Mouse (Mus musculus): ENCODE measurements around the gene Ttyh1.
"Not testable (repeated sequence)": the region's sequence is repeated elsewhere in the genome, so short reads cannot be mapped to it uniquely, and the experiment has no call there.

Ttyh1 gene

DNA sequence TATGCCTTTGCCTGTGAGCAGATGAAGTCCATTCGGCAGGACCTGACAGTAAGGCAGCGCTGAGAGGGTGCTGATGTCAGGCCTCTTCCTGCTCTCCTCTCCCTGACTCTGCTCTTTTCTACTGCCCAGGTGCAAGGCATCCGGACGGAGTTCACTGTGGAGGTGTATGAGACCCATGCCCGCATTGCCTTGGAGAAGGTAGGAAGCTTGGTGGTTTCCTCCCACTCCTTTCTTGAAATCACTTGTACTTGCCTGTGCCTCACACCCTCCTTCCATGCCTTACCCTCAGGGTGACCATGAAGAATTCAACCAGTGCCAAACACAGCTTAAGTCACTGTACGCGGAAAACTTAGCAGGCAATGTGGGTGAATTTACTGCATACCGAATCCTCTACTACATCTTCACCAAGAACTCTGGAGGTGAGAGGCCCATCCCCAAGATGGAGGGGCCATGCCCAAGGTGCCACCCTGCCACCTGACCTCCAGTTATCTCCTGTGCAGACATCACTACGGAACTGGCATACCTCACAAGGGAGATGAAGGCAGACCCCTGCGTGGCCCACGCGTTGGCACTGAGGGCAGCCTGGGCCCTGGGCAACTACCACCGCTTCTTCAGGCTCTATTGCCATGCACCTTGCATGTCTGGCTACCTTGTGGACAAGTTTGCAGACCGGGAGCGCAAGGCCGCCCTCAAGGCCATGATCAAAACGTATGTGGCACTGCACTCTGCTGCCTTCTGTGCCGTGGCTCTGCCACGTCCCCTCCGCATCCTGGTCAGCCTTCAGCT lies 25.8 kb downstream of the Ttyh1 start:
- DNase-seq, result no peak

DNA sequence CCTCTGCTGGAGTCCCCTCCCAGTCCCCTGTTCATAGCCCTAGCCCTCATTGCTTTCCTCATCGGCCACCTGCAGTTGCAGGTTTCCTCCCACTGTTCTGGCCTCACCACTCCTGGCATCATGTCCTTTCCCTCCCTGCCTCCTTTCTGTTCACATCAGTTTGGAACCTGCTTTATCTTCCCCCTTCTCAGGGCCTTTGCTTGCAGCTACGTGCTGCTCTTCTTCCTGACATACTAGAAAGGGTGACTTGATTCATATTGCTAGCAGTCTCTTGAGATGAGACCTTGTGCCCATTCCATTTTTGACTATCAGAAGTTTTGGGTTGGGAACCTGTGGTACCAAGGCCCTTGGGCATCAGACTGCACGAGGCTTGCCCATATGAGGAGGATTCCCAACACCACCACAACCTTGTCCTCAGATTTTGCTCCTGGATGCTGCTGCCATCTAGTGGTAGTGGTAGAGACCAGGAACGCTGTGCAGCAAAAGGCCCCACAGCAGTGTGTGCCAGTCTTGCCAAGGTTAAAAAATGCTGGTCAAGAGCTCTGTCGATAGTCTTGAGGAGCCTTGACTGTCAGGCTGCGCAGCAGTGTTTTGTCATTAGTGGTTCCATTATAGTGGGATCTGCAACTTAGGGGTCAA lies 26.5 kb downstream of the Ttyh1 start:
- DNase-seq, result peak; percentile 54

DNA sequence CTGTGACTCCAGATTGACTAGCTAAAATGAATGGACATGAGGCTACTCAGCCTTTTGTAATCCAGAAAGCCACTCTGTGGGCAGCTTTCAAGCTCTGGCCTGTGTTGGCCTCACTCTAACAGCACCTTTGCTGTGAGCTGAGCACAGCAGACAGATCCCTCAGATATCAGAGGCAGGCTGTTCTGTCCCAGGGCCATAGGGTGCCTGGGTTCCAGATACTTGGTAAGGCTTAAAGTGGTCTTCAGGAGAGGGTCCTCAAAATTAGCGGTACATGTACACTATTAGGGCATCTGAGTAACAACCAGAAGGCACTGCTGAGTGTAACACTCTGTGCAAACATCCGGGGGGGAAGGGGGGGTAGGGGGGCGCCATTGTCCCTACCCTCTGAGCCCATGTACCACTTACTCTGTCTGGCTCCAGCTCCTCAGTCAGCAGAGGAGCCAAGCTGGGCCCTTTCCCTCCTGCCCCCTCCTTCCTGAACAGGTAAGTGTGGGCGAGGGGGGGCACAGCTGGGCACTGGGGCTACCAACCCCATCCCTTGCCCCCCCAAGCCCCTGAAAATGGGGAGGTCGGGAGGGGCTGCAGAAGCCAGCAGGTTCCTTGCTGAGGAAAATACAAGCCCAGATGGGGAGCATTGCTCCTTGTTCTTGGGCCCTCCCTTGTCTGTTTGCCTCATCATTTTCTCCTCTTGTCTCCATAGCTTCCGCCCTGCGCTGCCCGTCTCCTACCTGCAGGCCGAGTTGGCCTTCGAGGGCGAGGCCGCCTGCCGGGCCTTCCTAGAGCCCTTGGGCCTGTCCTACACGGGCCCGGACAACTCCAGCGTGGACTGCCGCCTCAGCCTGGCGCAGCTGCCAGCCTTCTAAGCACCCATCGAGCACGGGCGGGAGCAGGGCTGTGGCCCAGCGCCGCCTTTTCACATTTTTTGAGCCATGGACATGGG lies 27.3 kb downstream of the Ttyh1 start:
- DNase-seq, result no peak

DNA sequence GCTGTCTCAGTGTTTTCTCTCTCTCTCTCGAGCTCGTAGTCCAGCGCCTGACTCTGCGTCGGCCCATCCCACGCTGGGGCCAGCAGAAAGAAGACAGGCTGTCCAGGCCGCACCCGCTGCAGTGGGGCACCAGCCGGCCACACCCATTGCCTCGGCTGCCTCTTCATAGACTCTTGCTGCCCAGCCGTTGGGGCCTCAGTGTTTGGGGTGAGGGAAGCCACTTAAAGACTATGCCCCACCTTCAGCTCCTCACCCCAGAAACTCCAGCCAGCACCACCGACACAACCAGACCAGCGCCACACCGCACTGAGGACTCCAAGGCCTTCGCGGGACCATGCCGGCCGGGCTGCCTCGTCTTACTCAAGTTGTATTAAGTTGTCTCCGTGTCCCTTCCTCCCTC lies 28.2 kb downstream of the Ttyh1 start:
- DNase-seq, result no peak

DNA sequence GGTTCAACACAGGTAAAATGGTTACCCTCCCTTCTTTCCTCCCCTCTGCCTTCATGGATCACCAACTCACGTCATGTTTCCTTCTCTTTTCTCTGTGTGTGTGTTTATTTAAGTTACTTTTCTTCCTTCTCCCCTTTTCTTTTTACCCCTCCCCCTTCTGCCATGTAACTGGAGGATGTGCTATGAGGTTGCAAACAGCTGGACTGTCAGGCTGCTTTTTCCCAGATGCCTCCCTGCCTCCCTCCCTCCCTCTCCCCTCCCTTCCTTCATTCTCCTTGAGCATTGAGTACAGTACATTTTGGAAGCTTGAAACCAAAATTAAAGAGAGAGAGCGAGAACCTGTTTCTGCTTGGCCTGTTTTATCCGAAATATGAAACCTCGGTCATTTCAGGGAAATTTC lies 28.6 kb downstream of the Ttyh1 start:
- DNase-seq, result no peak

DNA sequence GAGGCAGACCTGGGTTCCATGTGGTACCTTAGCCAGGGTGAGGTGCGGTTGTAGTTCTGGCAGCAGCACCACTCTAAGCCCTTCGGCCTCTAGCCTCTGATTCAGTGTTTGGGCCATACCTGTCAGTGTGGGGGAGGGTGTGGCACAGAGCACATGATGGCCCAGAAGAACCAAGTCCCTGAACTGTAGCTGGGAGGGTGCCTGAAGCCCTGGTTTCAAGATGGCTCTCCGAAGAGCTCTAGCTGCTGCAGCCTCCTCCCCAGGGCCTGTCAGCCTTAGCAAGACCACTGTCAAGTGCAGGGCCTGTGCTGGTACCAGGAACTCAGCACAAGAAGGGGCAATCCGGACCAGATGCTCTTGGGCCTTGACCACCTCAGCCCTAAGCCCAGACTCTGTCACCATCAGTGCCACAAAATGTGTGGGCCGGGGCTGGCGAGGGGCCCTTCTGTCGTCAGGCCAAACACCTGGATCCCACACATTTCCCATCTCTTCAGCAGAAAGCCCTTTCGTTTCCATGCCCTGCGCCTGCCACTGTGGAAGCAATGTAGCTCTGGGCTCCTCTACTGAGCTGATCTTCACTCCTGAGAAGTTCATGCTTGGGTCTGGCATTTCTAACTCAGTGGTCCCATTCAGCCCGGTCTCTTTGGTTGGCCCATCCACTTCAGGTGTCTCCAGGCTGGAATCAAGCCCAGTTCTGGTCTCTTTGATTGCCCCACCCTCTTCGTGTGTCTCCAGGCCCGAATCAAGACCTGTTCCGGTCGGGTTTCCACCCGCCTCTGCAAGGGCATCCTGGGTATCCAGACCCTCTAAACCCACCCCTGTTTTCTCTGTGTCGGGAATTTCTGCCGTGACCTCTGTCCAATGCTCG lies 29.4 kb downstream of the Ttyh1 start:
- no peak for DNase-seq

DNA sequence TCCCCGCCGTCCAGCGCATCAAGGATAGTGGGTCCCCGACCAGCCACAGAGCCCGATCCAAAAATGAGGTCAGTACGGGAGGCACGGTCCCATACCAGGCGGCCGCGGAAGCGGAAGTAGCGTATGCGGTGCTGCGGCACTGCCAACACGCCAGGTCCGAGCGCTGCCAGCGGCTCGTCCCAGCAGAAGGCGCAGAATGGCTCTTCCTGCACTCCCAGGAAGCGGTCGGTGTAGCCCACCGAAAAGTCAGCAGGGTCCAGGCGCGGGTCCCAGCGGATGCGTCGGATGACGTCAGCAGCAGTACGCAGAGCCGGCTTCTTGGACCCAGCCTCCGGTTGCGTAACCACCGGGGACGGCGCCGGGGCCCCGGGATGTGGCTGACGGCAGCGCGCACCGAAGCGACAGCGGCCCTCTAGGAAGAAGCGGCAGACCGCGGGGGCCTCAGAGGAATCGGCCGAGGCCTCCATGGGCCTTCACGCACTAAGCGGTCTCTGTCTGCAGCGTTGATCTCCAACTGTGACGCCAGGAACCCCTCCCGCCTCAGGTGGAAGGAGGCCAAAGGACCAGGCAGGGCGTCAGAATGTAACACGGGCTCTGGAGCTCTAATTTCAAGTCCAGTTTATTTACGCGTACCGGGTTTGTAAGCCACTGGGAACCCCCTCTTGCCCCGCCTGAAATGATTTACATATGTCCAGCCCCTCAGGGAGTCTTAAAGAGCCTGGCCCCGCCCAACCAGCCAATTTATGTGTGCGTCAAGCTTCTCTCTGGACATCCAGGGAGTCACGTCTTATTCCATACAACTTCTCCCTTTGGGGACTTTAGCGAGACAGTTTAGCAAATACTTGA lies 30.2 kb downstream of the Ttyh1 start:
- DNase-seq, result peak; percentile 81

DNA sequence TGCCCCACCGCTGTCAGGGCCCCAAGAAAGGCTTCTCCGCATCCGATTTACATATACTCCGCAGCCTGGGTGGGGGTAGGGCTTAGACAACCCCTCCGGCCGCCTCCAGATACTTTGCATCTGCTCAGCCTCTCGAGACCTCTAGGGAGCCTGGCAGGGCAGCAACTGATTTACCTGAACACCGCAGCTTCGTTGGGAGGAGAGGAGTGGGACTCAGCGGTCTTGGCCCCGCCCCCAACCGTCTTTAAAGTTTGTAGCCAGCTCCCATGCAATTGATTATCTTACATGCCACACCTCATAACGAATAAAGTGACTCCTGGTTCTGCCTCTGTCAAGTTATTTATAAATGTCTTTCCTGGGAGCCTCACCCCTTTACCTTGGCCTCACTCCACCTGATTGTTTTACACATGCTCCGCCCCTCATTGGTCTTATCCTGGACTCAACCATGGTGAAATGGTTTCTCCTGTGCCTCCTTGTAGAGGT lies 30.9 kb downstream of the Ttyh1 start, which contains the start of gene Leng9:
Leng9 (minus strand) TSS at position 316 of the 483 bp plus-strand sequence.
- DNase-seq, result peak; percentile 66

DNA sequence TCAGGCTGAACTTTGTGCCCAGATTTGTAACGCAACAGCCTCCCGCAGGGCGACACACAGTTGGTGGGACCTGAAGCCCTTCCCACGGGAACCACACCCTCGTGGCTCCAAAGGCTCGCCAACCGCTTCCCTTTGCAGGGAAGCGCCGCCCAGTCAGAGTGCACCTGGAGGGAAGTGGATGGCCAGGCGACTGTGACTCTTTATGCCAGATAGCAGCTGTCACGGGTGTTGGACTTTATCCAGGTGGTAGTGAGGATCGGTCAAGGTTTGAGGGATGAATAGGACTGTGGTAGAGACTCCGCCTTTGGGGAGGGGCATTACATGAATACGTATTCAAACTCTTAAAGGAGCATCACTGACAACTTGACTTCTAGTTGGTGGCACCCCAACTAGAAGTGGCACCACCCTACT lies 31.6 kb downstream of the Ttyh1 start:
- DNase-seq, result peak; percentile 91

DNA sequence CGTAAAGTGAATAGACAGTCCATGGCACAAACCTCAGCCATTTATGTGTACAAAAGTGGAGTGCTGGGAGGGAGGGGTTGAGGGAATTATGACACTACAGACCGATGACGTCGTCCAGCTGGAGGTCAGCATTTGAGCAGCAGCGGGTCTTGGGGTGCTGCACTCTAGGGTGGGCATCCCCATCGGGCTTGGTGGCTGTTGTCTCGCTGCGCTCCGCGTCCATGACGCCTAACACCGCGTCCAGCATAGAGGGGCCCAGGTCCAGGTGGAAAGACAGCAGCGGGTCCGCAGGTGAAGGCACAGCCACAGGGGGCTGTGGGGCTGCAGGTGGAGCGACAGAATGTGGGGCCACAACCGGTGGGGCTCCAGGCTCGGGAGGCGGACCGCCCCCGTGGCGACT lies 32.0 kb downstream of the Ttyh1 start:
- DNase-seq, result no peak

DNA sequence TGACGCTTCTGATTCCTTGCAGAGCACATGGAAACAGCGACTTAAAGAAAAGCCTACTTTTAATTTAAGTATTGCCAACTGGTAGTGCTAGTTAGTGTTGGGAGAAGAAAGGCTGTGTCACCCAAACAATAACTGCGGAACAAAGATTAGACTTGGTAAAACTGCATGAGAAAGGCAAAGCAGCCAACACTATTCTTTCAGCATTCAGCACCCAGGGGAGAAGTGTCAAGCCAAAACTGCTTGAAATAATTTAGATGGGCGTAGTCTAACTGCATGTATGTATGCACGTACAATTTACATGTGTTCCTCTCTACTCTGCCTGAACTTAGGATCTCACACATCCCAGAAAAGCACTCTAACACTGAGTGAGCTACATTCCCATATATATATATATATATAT lies 35.1 kb downstream of the Ttyh1 start:
- DNase-seq, result no peak

DNA sequence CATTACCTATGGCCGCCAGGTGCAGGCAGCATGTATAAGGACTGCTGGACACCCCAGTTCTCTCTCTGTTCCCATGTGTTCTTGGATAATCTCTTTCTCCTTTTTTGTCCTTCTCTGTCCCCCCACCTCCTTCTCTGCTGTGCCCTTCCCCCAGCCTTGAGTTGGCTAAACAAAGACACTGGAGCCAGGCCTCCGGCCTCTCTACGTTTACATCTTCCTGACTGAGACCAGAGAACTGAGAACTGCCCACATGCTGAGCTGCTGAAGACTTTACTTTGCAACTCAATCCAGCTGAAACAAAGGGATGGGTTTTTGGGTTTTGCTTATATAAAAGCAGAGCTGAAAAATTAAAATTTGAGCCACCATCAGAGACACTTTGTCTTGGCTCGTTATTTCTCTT lies 35.8 kb downstream of the Ttyh1 start:
- no peak for DNase-seq

DNA sequence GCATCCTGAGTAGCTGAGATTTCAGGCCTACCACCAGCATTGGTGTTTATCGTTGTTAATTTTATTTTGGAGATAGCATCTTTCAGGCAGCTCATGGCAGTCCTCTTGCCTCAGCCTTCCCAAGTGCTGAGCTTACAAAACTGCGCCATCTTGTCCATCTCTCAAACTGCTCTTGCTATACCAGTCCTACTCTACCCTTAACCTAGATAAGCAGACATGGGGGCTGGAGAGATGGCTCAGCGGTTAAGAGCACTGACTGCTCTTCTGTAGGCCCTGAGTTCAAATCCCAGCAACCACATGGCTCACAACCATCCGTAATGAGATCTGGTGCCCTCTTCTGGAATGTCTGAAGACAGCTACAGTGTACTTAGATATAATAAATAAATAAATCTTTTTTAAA lies 42.4 kb downstream of the Ttyh1 start:
- not testable (repeated sequence) for DNase-seq

DNA sequence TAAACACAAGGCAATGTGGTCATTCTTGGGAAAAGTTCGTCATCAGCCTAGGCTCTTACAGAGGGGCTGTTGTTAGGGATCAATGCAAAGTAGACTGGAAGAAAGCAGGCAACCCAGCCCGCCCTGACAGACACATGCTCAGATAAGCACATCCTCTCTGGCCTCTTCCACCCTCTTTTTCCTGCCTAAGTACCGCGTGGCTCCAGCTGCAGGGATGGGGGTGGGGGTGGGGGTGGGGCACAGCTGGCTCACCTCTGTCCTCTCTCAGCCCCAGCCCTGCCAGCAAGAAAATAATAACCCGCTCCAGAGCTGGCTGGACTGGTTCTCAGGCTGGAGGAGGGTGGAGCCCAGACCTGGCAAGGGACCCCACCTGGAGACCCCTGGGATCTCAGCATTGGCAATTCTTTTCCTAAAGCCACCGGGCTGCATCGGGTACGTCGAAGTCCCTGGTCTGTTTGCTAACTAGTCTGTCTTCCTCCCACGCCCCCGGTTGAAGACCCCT lies 44.4 kb downstream of the Ttyh1 start:
- peak; percentile 34 for DNase-seq

DNA sequence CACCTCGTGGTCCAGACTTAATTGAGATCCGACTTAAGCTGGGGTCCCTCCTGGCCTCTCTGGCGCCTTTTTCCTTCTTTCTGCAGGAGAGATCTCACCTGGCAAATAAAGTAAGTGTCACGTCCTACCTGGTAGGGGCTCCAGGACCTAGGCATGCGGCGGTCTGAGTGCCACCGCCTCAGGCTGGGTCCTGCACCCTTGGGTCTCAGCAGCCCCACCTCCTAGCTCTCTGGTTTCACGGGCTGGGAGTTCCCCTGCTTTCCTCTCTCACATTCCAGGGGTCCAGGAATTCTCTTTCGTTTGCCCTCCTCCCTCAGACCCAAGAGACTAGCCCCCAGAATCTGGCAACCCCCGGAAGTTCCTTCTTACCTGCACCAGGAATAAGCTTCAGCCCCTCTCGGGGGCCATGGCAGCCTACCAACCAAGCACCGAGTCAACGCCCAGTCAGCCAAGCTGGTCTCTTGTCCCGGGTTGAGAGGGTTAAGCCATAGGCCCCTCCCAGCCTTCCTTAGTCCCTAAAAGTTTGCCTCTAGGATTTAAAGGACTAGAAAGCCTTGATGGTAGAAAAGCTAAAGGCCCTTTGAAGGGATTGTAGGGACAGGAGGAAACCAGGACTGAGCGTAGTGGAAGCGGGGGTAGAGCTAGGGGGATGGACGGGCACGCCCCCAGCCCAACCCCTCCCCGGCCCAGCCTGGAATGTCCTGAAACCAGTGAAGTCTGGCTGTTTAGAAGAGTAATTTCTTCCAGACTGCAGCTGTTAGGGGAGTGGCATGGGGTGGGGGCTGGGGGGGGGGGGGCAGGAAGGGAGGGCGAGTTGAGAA lies 45.1 kb downstream of the Ttyh1 start, which contains the start of gene Cdc42ep5:
Cdc42ep5 (minus strand) TSS at position 771 of the 821 bp plus-strand sequence.
- DNase-seq, result peak; percentile 73

DNA sequence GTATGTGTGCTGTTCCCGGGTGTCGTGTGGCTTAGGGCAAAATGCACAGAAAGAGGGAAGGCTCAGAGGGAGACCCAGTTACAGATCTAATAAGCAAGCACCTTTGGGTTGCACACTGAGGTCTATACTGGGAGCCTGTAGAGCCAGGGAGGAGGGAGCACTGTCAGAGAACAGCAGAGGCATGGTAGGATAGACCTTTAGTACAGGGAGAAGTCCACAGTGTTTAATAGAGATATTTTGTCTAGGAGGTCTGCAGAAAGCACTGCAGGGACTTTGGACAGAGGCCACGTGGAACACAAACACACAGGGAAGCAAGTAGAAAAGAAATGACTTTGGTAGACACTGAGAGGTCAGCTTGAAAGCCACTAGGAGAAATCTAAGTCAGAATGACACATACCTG lies 46.1 kb downstream of the Ttyh1 start:
- DNase-seq, result peak; percentile 56

DNA sequence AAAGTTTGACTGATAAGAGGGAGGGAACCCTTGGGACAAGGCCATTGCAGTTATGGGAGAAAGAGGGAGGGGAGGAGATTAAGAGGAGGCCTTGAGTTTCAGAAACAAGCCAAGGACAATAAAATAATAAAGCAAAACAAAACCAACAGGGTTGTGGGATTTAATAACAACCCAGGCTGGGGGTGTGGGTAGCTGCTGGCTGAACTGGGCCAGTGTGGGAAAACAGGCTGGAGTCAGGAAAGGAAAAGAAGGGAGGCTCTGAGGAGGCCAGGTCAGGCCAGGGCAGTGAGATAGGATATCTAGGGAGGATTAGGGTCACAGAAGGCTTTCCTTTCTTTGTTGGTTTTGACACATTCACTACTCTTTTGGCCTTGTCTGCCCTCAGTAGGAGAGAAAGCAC lies 47.9 kb downstream of the Ttyh1 start:
- no peak for DNase-seq

DNA sequence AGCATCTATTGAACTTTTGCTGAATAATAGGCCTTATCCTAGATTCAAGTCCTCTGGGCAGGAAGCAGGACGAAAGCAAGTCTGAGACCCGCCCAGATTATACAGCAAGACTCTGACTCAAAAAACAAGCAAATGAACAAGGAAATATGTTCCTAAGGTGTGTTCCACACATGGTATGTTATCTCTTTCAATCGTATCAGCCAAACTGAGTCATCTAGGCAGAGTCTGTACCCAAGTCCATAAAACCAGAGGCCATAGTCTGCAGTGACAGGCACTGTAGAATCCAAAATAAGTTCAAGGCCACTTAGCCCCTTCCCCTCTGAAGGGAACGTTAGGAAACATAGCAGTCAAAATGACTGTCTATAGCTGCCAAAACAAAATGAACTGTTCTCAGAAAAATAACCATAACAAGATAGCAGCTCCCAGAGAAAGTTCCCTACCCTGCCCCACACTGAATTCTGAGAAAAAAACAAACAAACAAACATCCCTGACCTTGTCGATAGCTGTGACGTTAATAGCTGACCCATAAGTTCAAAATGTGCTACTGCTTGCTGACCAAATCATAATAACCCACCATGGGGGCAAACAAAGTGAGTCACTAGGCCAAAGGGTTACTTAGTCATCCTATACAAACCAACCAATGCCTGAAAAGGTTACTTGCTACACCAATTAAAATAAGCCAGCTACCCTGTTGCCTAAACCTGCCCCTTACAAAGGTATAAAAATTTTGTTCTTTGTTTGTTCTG lies 51.2 kb downstream of the Ttyh1 start:
- no peak for DNase-seq

DNA sequence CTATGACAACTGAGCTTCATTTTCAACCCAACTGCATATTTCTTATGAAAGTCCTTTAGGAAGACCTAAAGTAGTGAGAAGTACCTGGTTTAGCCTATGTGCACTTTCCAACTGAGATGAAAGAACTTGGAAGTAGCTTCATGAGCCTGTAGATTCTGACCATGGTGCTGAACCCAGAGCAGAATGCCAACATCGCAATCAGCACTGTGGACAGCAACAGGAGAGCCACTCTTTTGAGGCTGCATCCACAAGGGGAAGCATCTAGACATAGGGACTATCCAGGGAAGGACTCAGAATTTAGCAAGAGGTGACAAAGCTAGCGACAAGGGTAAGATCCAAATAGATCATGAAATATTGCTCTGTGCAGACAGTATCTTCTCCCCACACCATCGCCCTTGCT lies 59.2 kb downstream of the Ttyh1 start:
- DNase-seq, result no peak

All from kidney, adult 11 months (tissue).